Mouse (Mus musculus): ENCODE measurements around the gene Chst4.
A peak's percentile ranks its signal among the peaks of the same experiment; 100 is the strongest.

Chst4 gene

DNA sequence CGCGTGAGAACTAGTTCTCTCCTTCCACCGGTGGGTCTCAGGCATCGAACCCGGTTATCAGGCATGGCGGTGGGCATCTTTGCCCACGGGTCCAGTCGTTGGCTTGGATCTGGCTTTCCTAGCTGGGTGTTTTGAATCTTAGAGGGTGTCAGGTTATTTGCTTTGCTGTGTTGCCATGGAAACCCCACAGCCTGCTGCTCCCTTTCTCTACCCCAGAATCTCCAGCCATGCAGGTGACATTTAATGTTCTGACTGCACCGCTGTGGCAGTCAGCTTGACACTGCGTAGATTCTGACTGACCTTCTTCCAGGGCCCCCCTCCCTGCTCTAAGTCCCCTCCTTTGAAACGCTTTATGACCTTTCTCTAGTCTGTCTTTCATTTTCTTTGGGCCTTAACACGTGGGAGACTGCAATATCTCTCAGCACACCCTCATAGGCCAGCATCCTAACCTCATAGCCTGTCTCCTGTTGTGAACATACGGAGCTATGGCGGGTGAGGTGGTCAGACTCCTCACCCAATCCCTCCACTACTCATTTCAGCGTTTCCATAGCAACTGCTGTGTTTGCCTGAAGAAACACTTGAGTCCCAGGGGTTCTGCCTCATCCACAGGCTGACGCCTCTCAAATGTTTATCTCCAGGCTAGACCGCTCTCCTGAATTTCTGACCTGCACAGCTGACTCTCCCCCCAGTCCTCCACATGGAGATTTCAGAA is 33.1 kb downstream of the Chst4 start:
- DNase-seq (ENCODE audit: low spot score in 2 of 2): peak; percentile 25 to 34

DNA sequence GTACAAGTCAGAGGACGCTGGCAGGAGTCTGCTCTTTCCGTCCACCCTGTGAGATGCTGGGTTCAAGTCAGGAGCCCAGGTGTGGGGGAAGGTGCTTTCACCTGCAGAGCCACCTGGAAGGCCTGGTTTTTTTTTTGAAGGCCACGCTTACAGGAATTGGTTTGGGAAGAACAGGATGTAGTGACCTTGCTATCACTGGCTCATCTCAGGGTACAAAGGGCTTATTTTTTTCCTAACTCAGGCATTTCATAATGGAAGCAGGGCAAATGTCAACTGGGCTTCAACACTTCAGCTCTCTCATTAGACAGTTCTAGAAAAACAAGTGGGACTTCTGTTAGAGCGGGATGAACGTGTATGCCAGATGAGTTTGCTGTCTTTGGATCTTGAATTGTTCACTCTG is 35.2 kb downstream of the Chst4 start:
- DNase-seq (ENCODE audit: low spot score in 2 of 2): no peak

DNA sequence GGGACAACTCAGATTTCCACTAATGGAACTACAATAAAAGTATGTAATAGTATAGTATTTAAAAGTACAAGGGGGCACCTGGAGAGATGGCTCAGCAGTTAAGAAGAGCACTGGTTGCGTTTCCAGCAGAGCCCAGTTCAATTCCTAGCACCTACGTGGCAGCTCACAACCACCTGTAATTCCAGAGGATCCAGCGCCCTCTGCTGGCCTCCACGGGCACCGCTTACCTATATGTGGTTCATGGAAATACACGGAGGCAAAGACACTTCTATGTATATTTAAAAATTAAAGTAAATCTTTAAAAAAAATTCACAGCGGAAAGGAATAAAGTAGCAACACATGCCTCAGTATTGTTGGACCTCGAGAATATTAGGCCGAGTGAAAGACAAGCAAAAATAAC is 36.6 kb downstream of the Chst4 start:
- no peak for DNase-seq (ENCODE audit: low spot score in 2 of 2)

DNA sequence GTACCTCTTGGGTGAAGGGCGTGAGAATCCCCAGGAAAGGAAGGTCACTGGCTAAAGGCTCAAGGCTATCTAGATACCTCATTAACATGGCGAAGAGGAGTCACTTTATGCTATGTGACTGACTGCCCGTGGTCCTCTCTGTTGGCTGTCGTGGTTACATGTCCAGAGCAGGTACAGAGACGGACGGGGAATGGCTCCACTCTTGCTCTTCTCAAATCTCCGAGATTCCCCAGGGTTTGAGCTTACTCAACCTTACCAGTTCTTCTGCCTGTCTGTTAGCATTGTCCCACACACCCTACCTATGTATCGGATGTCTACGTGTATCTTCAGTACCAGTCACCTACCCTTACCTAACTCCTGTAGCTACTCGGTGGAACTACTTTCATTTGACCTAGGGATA is 39.6 kb downstream of the Chst4 start:
- no peak for DNase-seq (ENCODE audit: low spot score in 2 of 2)

DNA sequence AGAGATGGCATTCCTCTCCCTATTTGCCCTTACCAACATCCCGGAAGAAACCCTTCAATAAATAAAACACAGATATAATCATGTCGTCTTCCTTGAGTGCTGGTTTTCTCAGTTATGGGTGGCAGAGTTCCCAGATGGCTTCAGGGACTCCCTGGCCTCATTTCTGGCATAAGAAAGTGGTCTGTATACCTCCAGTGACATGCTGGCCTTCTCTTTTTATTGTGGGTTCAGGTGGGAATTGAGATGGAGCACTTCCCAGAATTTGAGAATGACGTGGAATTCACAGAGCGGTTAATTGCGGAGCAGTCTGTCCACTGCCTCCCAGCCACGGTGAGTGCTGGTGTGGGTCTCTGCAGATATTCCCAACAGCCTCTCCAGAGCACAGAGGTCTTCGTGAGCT is 41.5 kb downstream of the Chst4 start:
- DNase-seq (ENCODE audit: low spot score in 2 of 2): no peak

DNA sequence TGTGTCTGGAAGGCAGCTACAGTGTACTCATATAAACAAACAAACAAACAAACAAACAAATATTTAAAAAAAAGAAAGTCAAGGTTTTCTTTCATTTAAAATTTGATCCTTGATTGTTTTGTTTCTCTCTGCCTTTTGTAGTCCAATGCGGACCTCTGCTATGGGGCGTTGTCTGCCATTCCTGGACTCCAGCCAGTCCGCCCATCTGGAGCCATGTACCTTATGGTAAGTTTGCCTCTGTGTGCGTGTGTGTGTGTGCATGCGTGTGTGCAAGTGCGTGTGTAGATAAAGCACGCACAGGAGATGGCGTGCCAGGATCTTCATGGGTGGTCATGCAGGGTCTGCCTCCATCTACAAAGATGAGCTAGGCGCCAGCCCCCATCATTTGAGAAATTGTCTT is 42.2 kb downstream of the Chst4 start:
- DNase-seq (ENCODE audit: low spot score in 2 of 2): no peak

DNA sequence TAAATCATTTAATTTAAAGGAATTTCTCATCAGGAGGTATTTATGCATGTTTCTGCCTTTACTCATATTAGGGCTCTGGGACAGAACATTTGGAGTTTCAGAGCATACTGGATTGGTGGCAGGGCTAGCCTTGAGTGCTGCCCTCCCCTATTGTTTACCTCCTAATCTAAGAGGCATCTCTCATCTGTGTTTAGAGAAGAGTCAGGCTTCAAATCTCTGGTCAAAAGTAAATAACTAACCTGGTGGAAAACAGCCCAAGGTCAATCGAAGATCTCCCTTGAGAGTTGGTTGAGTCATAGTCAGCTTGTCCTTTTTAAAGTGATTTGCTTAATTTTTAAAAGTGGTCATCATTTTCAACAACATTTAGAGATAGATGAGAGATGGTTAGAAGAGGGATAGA is 46.6 kb downstream of the Chst4 start:
- DNase-seq (ENCODE audit: low spot score in 2 of 2): no peak

DNA sequence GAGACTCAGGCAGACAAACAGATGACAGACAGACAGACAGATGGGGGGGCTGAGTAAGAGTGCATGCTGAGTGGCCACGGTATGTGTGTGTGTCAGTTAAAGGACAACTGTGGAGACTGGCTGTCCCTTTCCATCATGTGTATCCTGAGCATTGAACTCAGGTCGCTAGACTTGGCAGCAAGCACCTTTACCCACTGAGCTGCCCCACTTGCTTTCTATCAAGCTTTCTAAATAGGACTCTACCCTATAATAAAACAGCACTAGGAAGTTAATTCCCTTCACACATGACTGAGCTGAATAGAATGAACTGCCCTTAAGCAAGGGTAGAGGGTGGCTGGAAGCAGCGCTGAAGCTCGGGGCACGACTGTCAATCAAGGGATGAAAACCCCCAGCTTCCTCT is 47.4 kb downstream of the Chst4 start:
- no peak for DNase-seq (ENCODE audit: low spot score in 2 of 2)

DNA sequence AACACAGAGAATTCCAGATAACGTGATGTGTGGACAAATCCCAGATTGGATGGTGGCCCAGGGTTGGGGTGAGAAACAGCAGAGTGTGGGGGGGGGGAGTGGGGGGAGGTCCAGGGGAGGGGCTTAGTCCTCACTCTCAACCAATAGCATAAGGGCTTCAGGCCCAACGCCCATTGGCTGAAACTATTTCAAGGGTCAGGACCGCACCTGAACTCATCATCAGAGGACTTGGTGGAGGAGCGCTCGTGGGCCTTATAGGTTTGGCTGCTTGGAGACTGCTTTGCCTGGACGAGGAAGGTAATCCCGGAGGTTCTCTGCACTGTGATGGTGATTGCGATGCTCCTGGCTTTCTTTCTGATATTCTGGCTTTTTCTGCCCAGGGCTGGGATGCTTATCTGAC is 49.3 kb downstream of the Chst4 start, which contains the start of gene Tat:
Gene Tat (plus strand): TSS at position 214 of the 400 bp plus-strand sequence.
- DNase-seq (ENCODE audit: low spot score in 2 of 2): no peak

DNA sequence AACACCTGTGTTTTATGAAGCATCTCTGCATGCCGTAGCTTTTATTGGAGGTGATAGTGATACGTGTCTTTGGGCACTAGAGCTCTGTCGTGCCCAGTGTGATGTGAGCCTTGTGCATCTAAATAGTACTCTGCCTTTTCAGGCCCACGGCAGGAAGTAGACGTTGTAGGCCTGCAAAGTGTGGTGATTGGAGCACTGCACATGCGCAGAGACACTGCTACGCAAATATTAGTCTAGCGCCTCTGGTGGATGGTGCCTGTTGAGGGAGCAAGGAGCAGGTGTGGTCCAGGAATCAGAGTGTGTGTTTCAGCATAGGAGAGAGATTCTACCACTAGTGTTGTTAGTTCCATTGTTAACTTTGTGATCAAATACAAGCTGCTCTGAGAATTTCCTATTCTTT is 50.4 kb downstream of the Chst4 start:
- DNase-seq (ENCODE audit: low spot score in 2 of 2): no peak

DNA sequence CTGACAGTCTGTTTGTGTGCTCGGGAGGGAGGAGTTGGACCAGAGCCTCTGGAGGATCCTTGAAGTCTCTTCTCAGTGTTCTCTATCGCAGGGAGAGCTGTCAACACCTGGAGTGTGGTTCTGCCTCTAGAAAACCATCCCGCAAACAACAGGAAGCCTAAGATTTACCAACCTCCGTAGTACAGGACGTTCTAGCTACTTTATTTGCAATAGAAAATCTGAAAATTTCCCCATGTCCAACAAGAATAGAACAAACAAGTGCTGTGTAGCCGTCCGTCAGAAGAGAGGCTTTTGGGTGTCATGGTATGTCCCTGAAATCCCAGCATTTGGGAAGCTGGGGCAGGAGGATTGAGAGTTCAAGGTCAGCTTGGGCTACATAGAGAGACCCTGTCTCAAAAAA is 51.8 kb downstream of the Chst4 start:
- no peak for DNase-seq (ENCODE audit: low spot score in 2 of 2)

DNA sequence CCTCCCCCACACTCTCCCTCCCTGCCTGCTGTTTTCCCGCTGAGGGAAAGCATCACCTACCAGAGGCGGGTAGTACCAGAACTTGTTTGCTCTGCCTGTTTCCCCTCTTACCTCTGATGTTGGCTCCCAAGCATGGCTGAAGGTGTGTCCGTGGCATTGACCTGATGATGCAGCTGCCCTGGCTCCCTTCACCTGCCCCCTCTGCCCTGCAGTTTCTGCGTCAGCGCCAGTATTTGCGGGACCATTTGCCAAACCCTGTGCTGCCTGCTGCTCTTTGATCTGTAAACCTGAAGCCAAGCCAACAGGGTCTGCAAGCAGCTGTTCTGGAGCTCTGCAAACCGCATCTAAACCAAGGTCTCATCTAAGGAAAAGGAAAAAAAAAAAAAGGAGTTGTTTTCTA is 53.2 kb downstream of the Chst4 start:
- DNase-seq (ENCODE audit: low spot score in 2 of 2): no peak

DNA sequence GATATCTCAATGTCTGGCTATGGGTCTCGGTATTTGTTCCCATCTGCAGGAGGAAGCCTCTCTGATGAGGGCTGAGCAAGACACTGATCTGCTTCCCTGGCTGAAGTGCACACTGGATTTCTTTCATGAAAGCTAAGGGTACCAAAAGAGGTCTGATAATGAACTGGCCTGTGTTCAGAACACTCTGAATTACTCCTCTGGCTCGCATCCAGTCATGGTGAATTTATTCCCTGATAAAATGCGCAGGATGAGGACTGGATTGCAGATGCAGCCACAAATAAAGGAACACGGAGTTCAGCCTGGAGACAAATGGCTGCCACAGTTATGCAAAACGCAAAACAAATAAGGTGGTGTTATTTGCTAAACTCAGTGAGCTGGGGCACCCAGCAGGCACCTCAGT is 55.6 kb downstream of the Chst4 start:
- no peak for DNase-seq (ENCODE audit: low spot score in 2 of 2)

DNA sequence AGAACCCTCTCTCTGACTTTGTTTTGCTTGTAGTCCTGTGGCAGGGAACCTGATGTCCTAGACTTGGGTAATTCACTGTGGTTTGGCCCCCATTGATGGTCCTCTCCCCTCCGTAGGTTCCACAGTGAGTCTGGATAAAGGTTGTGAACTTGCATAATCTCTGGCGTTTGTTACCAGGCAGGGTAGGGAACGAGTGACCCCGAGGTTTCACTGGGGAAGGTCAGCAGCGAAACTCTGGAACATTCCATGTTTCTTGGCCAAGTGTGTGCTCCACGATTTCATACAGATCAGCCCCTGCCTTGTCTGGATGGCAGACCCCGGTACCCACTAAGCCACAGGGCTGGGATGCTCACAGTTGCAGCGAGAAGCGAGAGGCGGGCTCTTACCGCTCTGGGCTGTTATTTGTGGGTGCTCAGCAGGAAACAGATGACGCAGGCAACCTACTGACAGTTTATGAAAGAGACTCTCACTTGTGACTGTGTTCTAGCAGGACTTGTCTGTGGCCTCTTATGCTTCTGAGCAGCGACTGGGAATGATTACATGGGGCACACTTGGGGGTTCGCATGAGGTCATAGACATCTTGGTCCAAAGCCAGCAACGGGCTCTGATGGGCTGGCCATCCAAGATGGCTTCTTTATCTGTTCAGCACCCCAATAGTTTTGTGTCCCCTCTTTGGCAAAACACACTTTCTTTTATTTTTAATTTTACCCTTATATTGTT is 57.0 kb downstream of the Chst4 start:
- DNase-seq (ENCODE audit: low spot score in 2 of 2): no peak

DNA sequence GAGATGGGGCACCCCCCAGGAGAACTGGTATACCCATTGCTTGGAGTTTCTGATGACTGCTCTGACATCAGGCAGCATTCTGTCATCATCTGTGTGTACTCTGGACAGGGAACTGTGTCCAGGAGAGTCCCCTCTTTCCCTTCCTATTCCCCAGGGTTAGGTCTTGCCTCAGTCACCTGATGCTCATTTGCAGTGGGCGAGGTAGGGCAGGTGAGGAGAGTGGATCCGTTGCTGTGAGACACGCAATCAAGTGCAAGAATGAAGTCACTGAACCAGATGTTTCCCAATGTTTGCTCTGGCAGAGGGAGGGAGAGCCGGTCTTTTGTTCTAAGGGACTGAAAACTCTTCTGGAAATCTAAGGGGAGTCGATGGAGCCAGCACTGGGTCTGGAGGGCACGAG is 60.2 kb downstream of the Chst4 start:
- no peak for DNase-seq (ENCODE audit: low spot score in 2 of 2)
